Mouse (Mus musculus): ENCODE measurements around the gene Slc25a38. TPM values are rescaled to one million over a fixed set of nuclear protein-coding genes. Genes with fewer than 3 reads are reported as not detected.

The Slc25a38 gene
- polyA plus RNA-seq, 1 experiment from 2014 or later, result 3.5 TPM

- Histone ChIP-seq H3K4me3 (ENCODE audit: inconsistent target) (no peak overlapping the region), H3K79me2 (ENCODE audit: inconsistent target) (no peaks in the 10 kb centered on the region), H3K27ac (no peak overlapping the region), H3K36me3 (ENCODE audit: inconsistent target) (peaks cover 14% of the 10 kb centered on the region)
- 94% methylated on average over 11 of the region's 11 CpGs for WGBS (ENCODE audit: missing documents)
Observed at GRCm38 (mm10) chr9:120135454-120135853, 25.3 kb downstream of the Slc25a38 start.

- 12% methylated on average over 4 of the region's 4 CpGs for WGBS (ENCODE audit: missing documents)
- no peak overlapping the region for H3K4me3 ChIP-seq (ENCODE audit: inconsistent target)
- H3K27ac ChIP-seq, result no peak overlapping the region
- no peaks in the 10 kb centered on the region for H3K36me3 ChIP-seq (ENCODE audit: inconsistent target)
- H3K79me2 ChIP-seq (ENCODE audit: inconsistent target), result no peaks in the 10 kb centered on the region
Observed at GRCm38 (mm10) chr9:120140652-120141051, 30.5 kb downstream of the Slc25a38 start.

- Histone ChIP-seq H3K79me2 (ENCODE audit: inconsistent target) (no peaks in the 10 kb centered on the region), H3K36me3 (ENCODE audit: inconsistent target) (no peaks in the 10 kb centered on the region), H3K4me3 (ENCODE audit: inconsistent target) (no peak overlapping the region), H3K27ac (no peak overlapping the region)
- 92% methylated on average over 13 of the region's 13 CpGs for WGBS (ENCODE audit: missing documents)
Observed at GRCm38 (mm10) chr9:120144474-120144873, 34.3 kb downstream of the Slc25a38 start.

- 88% methylated on average over 11 of the region's 11 CpGs for WGBS (ENCODE audit: missing documents)
- no peaks in the 10 kb centered on the region for H3K79me2 ChIP-seq (ENCODE audit: inconsistent target)
- H3K36me3 ChIP-seq (ENCODE audit: inconsistent target), result no peaks in the 10 kb centered on the region
- H3K4me3 ChIP-seq (ENCODE audit: inconsistent target), result no peak within 1 kb of the TSS
- H3K27ac ChIP-seq, result no peak within 1 kb of the TSS
Observed at GRCm38 (mm10) chr9:120149222-120149828, 39.2 kb downstream of the Slc25a38 start, which contains the start of gene Mobp. Gene Mobp (plus strand): TSS chr9:120149707.

GRCm38 (mm10) chr9:120151152-120151551 lies 41.0 kb downstream of the Slc25a38 start:
- Histone ChIP-seq H3K36me3 (ENCODE audit: inconsistent target) (no peaks in the 10 kb centered on the region), H3K79me2 (ENCODE audit: inconsistent target) (no peaks in the 10 kb centered on the region), H3K27ac (no peak overlapping the region), H3K4me3 (ENCODE audit: inconsistent target) (no peak overlapping the region)
- 85% methylated on average over 5 of the region's 5 CpGs for WGBS (ENCODE audit: missing documents)

GRCm38 (mm10) chr9:120151906-120152399 lies 41.8 kb downstream of the Slc25a38 start:
- WGBS (ENCODE audit: missing documents), result 81% methylated on average over 12 of the region's 12 CpGs
- no peak overlapping the region for H3K27ac ChIP-seq
- H3K79me2 ChIP-seq (ENCODE audit: inconsistent target), result no peaks in the 10 kb centered on the region
- no peaks in the 10 kb centered on the region for H3K36me3 ChIP-seq (ENCODE audit: inconsistent target)
- H3K4me3 ChIP-seq (ENCODE audit: inconsistent target), result no peak overlapping the region

GRCm38 (mm10) chr9:120158047-120158446 lies 47.9 kb downstream of the Slc25a38 start:
- Histone ChIP-seq H3K4me3 (ENCODE audit: inconsistent target) (no peak overlapping the region), H3K36me3 (ENCODE audit: inconsistent target) (no peaks in the 10 kb centered on the region), H3K27ac (no peak overlapping the region), H3K79me2 (ENCODE audit: inconsistent target) (no peaks in the 10 kb centered on the region)
- 40% methylated on average over 4 of the region's 4 CpGs for WGBS (ENCODE audit: missing documents)

GRCm38 (mm10) chr9:120163862-120164261 lies 53.7 kb downstream of the Slc25a38 start:
- no peaks in the 10 kb centered on the region for H3K36me3 ChIP-seq (ENCODE audit: inconsistent target)
- H3K79me2 ChIP-seq (ENCODE audit: inconsistent target), result no peaks in the 10 kb centered on the region
- WGBS (ENCODE audit: missing documents), result 89% methylated on average over 15 of the region's 16 CpGs
- no peak overlapping the region for H3K27ac ChIP-seq
- H3K4me3 ChIP-seq (ENCODE audit: inconsistent target), result no peak overlapping the region

- Histone ChIP-seq H3K4me3 (ENCODE audit: inconsistent target) (no peak overlapping the region), H3K27ac (no peak overlapping the region), H3K36me3 (ENCODE audit: inconsistent target) (no peaks in the 10 kb centered on the region), H3K79me2 (ENCODE audit: inconsistent target) (no peaks in the 10 kb centered on the region)
- 84% methylated on average over 8 of the region's 11 CpGs for WGBS (ENCODE audit: missing documents)
Observed at GRCm38 (mm10) chr9:120167826-120168225, 57.7 kb downstream of the Slc25a38 start.

- Histone ChIP-seq H3K27ac (no peak overlapping the region), H3K79me2 (ENCODE audit: inconsistent target) (no peaks in the 10 kb centered on the region), H3K4me3 (ENCODE audit: inconsistent target) (no peak overlapping the region), H3K36me3 (ENCODE audit: inconsistent target) (no peaks in the 10 kb centered on the region)
- WGBS (ENCODE audit: missing documents), result 57% methylated on average over 5 of the region's 5 CpGs
Observed at GRCm38 (mm10) chr9:120171295-120171694, 61.1 kb downstream of the Slc25a38 start.

Other genes with a start within 250 kb of the Slc25a38 start
- 25.1 to 40.5 TPM (median 29.3 TPM) in 3 replicates for gene Wdr48, start 215.5 kb upstream of the Slc25a38 start, polyA plus RNA-seq (2018)
- gene Gorasp1, start 172.8 kb upstream of the Slc25a38 start, polyA plus RNA-seq (2018), result 5.6 to 12.2 TPM (median 9.6 TPM) in 3 replicates
- gene Ttc21a, start 172.8 kb upstream of the Slc25a38 start, polyA plus RNA-seq (2018), result 0.05 to 0.09 TPM (median 0.06 TPM) in 3 replicates
- 5.0 to 8.4 TPM (median 8.0 TPM) in 3 replicates for gene Csrnp1, start 125.7 kb upstream of the Slc25a38 start, polyA plus RNA-seq (2018)
- gene Xirp1, start 86.8 kb upstream of the Slc25a38 start, polyA plus RNA-seq (2018), result not detected in 3 replicates
- 0.66 to 3.0 TPM (median 0.75 TPM) in 3 replicates for gene Cx3cr1, start 40.5 kb upstream of the Slc25a38 start, polyA plus RNA-seq (2018)
- not detected in 3 replicates for gene Ccr8, start 18.3 kb upstream of the Slc25a38 start, polyA plus RNA-seq (2018)
- gene Rpsa, start 17.3 kb downstream of the Slc25a38 start, polyA plus RNA-seq (2018), result 581 to 998 TPM (median 592 TPM) in 3 replicates
- gene Mobp, start 39.3 kb downstream of the Slc25a38 start, polyA plus RNA-seq (2018), result not detected in 3 replicates
- gene Myrip, start 191.1 kb downstream of the Slc25a38 start, polyA plus RNA-seq (2018), result not detected in 3 replicates